Mouse (Mus musculus): ENCODE data around the gene Ms4a10.

DNA sequence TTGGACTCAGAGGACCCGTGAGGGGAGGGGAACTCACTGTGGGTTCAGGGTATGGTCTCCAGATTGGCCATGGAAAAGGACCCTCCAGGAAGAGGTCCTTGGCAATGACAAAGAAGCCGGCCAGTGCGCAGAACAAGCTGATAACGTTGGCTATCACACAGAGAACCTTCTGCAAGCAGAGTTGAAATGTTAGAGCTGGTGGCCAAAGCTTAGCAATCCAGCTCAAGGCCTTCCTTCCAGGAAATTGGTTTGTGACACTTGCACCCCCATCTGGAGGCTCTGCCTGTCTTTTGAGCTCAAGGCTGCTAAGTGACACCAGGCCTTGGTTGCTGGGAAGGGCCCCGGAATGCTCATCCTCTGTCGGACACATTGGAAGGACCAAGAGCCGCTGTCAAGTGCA lies 8.7 kb downstream of the Ms4a10 start:
- no peak for TF ChIP-seq POLR2A (IDR thresholded peaks at IDR 0.05; ENCODE audit: control insufficient read depth, low read depth, low read length)
- no peak for TF ChIP-seq CTCF (IDR thresholded peaks at IDR 0.05; ENCODE audit: control insufficient read depth, insufficient read depth, insufficient replicate concordance, low read depth, low read length)

All from testis, adult 2 months (tissue).